Mouse (Mus musculus) urinary bladder, postnatal 14 days (tissue): Measurements from ENCODE around the gene E130114P18Rik.

Experiments used
- DNase-seq: peaks from one replicate; pipeline ENCODE4 v3.0.0; 2021; ENCODE audit warnings: low spot score

E130114P18Rik gene

GRCm38 (mm10) chr4:97805255-97805654 is 27.4 kb upstream of the E130114P18Rik start:
- DNase-seq = no peak

DNA sequence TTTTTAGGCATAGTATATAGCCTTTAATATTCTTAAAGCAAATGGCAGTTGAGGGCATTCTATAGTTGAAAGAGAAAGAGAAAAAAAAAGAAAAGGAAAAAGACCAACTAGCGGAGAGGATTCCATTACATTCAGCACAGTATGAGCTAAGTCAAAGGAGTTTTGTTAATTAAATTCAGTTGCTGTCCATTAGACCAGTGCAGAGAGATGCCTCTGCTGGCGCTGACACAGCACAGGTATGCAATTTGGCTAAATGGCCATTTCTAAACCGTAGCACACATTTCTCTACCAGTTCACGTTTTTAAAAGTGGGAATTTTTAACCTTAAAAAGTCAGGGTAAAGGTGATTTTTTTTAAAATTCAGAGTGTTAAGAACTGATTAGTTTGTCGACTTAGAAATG is 26.8 kb upstream of the E130114P18Rik start:
- no peak for DNase-seq

DNA sequence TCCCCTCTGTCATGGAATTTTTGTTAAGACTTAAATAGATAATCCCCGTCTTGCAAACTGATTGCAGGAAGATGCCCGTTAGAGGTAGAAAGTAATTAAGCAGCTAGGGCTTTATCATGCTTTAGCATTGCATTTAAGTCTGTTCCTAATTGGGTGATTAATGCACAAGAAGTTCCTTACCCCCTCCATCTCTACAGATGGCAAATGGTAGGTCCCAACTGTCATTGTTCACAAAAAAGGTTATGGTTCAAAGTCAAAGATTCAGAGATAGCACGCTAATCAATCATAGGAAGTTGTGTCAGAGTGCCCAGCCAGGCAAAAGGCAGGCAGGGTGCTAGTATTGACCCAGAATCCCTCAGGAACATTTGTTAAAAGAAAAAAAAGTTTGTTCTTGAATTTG is 25.9 kb upstream of the E130114P18Rik start:
- DNase-seq = no peak

GRCm38 (mm10) chr4:97796505-97796904 is 18.6 kb upstream of the E130114P18Rik start:
- no peak for DNase-seq

- no peak for DNase-seq
Observed at GRCm38 (mm10) chr4:97795957-97796356, 18.1 kb upstream of the E130114P18Rik start.

DNA sequence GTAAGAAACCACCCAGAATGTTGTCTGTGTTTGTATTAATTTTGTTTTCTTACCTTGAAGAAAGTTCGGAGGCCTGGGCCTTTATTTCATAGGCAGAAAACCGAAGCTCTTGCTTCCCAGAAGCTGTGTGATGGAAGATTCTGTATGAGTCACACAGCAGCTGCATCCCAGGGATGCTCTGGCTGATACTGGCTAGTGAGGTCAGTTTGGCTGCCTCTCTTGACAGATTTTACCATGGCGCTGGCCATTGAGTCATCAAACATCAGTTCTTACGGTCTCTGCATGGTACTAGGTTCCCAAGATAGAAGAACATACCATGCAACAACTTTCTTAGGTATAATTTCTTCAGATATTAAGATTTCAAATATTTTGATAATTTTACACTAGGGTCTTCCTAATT is 17.0 kb upstream of the E130114P18Rik start:
- DNase-seq = no peak

DNA sequence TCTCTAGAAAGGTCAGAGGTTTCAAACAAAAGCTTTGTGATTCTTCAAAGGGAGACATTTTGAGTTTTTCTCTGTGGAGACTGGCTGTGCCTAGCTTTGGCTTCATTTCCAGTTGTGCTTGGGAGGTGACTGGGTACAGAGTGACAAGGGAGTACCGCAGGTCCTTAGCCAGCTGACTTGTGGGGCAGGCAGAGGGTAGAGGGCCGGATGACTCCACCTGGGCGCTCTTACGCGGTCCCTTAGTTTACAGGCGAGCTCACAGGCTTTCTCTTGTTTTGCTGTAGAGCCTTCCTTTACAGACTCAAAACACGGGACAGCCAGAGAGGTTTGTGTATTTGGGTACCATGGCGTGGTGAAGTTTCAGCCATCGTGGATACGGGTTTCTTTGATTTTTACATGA is 16.1 kb upstream of the E130114P18Rik start:
- no peak for DNase-seq

- DNase-seq = no peak
Observed at GRCm38 (mm10) chr4:97788537-97788936, 10.7 kb upstream of the E130114P18Rik start.

DNA sequence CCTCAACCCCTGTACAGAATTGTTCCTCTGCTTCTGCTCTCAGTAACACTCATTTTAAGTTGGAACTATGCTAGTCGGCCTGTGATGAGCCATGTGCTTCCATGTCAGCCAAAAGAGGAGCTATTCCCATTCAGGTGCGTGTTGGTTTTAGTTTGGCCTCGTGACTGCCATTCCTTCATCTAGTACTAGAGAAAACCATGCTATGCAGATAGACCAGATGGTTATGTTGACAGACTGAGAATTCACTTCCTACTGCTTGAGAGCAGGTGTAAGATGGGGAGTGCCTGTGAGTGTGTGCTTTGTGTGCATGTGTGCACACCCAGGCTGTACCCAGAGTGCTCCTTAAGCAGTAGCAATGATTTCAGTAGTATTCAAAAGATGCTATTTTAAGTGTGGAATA is 9.6 kb upstream of the E130114P18Rik start:
- DNase-seq = no peak

DNA sequence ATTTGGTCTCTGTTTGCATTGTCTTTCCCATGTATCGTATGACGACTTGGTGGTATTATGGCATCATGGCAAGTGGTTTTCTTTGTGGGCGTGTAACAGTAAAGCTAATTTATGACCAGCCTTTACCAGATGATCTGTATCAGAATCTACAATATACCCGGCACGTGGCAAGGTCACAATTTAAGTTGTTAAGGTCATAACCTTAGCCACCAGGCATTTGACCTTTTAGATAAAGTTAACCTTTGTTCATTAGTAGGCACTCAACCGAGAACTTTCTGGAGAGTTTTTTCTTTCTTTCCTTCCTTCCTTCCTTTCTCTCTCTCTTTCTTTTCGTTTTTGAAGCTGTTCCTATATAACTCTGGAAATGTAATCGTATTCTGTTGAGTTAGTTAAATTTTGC is 8.7 kb upstream of the E130114P18Rik start:
- DNase-seq = no peak

DNA sequence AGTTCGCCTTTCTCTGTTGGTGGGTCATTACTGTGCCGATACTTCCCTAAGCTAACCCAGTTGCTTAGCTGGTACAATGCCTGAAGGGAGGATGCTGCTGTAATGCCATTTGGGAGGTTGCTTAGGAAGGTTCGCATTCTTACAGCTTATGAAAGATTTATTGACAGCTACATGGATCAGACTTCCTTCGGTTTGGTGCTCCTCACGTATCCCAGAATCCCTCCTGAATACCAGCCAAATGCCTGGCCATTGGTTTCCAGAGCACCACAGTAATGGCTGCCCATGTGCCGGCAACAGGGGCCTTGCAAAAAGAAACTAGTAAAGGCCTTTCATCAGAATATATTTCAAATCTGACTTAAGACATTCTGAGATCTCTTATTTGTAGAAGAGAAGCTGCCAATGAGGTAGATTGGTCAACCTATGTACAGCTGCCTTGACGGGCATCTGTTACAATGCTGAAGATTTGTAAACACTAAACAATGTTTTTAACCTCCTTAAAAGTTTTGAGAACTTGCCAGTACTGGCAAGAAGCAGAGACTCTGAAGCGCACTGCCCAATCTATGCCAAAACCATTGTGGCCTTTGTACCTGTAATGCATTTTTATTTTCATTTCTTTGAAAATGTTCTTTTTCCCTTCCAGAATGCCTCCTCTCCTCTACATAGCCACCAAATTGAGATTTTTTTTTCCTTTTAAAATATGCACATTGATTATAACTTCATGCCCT is 7.8 kb upstream of the E130114P18Rik start:
- no peak for DNase-seq

DNA sequence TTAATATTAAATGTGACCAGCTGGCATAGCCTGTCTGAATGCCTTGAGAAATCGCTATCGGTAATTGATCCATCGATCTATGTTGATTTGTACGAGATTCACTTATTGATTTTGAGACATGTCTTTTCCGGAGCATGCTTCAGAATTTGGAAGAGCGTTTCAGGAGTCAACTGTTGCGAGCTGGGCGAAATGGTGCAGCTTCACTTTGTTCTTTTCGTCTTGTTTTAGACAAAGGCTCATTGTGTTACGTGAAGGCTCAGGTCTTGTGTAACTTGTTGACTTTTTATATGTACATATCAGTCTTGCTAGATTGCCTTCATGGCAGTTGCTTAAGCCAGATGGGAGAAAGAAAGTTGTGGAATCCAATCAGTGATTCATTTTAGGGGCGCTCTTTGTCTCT is 6.4 kb upstream of the E130114P18Rik start:
- no peak for DNase-seq

GRCm38 (mm10) chr4:97783073-97783879 is 5.4 kb upstream of the E130114P18Rik start:
- DNase-seq = no peak

DNA sequence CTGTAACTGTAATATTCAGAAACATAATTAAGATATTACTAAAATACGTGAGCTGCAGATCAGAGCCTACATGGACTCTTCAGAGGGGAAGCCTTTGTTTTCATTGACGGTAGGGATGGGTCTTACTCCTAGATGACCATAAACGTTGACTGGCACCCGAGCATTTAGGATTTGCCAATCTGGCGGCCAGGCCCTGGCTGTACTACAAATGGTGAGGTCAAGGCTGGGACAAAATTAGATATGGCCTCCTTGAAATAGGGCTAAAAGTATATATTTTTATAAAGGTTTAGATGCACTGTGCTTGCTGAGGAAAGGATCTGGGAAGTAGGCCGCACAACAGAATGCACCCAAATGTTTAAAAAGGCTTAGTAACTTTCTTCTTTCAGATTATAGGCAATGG is 4.6 kb upstream of the E130114P18Rik start:
- DNase-seq = no peak

- DNase-seq = no peak
Observed at GRCm38 (mm10) chr4:97782069-97782468, 4.2 kb upstream of the E130114P18Rik start.

DNA sequence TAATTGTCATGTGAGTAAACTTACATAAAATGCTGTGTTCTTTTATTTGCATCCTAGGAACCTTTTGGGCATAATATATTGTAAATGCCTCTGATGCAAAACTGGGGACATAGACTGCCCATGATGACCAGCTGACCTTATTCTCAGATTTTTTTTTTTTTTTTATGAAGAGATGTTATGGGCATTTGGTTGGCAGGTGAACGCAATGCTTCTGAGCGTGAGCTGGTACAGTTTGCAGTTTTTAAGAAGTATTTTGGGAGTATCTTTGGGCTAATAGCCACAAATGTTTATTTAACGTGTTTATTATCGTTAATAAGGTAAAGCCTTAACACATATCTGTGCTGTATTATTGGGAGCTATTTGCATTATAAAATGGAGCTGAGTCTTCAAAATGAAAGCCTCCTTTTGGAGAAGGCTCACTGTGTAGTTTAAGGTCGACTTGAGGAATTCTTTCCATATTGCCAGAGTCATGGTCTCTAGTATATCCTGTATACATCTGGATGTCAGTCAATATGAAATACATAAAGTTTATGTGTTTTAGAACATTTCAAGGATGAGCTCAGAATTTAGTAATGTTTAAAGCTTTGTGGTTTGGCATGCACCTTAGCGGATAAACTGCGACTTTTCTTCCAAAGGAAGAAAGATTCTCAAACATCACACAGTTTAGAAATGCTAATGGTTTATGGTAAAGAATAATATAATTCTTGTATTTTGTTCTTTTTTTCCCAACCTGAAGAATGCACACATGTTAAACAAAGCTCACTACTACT is 3.0 kb upstream of the E130114P18Rik start:
- no peak for DNase-seq

DNA sequence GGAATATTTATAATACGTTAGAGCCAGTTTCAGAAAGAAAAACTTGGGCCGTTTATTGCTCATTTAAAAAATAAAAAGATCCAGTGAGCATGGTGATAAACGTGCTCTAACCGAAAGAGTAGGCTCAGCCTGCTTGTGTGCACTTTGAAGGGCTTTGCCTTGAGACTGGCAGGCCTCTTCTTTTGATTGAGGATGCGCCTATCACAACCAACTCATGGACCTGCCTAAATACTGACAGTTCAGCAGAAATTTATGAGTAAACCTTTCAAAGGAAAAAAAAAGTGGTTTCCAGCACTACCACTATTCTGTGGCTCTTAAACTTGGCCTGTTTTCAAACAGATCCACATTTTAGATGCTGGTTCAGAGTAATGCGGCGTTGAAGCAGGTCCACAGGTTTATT is 2.1 kb upstream of the E130114P18Rik start:
- no peak for DNase-seq

- DNase-seq = no peak
Observed at GRCm38 (mm10) chr4:97779003-97779930, 1.4 kb upstream of the E130114P18Rik start.

DNA sequence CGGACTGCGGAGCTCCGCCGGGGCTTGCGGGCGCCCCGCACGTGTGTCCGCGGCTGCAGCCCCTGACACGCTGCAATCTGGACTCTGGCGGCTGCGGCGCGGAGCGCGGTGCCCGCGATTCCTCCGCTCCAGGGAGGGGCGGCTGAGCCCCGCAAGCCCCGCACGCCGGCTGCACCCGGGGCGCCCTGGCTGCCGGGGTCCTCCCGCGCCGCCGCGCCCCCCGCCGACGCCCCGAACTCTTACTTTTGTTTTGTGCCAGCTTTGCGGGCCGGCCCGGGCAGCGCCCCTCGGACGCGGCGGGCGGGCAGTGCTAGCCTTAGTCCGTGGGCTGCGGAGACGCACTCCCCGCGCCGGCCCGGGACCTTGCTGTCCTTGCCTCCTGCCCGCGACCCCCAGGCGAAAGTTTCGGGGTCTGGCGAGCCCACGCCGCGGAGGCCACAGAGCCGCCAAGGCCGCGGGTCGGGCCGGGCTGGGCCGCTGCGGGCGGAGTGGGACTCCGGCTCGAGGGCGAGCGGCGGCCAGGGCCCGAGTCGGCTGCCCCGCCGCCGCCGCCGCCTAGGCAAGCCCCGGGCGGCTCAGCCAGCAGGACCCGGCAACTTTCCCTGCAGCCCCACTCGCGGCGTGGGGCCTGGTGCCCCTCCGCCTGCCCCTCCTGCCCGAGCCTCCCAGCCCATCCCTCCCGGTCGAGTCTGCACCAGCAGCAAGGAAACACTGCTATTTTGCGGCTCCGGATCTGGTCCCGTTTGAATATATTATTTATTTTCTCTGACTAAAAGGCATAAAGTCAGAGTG is 529 bp upstream of the E130114P18Rik start:
- no peak for DNase-seq

GRCm38 (mm10) chr4:97777081-97777705 is 685 bp downstream of the E130114P18Rik start:
- peak; percentile 65 for DNase-seq
